Mouse (Mus musculus) ES-Bruce4 (cell line): ENCODE data around the gene Nrtn.

Experiments used
- CTCF ChIP-seq: IDR thresholded peaks from one replicate; pipeline ENCODE4 v1.8.1; 2011; ENCODE audit warnings: low read depth, low read length
- POLR2A ChIP-seq: IDR thresholded peaks from one replicate; pipeline ENCODE4 v1.8.1; 2011; ENCODE audit warnings: low read length; ENCODE audit not compliant: insufficient read depth

GRCm38 (mm10) chr17:56723419-56724161 lies 33.7 kb downstream of the Nrtn start:
- TF ChIP-seq CTCF (peak; percentile 41), POLR2A (no peak)
